In the genomic region with DNA sequence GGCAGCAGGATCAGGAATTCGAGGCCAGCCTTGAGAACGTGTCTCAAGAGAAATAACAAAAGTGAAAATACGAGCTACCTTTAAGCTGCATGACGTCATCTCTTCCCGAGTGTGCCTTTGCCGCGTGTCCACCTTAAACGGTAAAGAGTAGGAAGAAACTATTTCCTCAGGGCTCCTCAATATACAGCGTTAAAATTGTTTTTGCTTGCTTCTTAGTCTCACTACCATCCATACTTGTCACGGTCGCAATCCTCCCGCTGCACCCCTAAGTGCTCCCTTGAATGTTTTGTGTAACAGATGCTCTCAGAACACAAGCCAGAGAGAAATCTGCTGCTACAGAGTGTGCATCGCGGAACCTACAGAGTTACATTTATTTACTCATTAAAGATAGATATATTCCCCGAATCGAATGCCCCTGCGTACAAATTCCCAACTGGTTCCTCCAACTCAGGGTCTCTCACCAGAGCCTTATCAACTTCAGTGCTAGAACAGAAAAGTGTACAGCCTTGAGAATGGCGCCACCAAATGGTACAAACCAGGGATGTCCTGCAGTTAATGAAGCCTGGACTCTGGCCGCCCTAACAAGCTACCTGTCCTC, we compare ENCODE assay signal across 8 mouse cellular contexts. TPM values are rescaled to one million over a fixed set of nuclear protein-coding genes. Genes with fewer than 3 reads are reported as not detected.
DNase-seq lines count a peak whose midpoint lies in the region; ATAC-seq and TF ChIP-seq lines count a peak whose summit lies in the region.

No protein-coding gene starts in this region.

- peak overlapping the region; percentile 81 for H3K9ac ChIP-seq in hindbrain, postnatal 0 days (replicated peaks; ENCODE audit: low read length)

- intact Hi-C loops in gastrocnemius, adult 2 months (cut with DNase I): loop anchor here (1.0 to 5.0 kb wide), 4 partner anchors 45 to 467 kb away; no protein-coding TSS in a partner anchor

- TF ChIP-seq CTCF in gastrocnemius, adult 2 months (IDR thresholded peaks at IDR 0.05): peak; percentile 91; the same call in 1 of the 2 replicates
- peak; percentile 75 for TF ChIP-seq CTCF in hindbrain, postnatal 0 days (IDR thresholded peaks at IDR 0.05; ENCODE audit: low read depth)

- H3K4me2 ChIP-seq in hindbrain, postnatal 0 days (ENCODE audit: low read depth, low read length): peak overlapping the region; percentile 92

- DNase-seq in gastrocnemius, adult 2 months: peak; percentile 61
- peak; percentile 79 for DNase-seq in hindbrain, postnatal 0 days (ENCODE audit: low spot score)
- DNase-seq in left cerebral cortex, adult 18-20 months (ENCODE audit: low spot score in 2 of 2): peak; percentile 58 to 68
- DNase-seq in lung, postnatal 4 days: peak; percentile 56 to 78
- DNase-seq in retina, postnatal 1 day: peak; percentile 81
- DNase-seq in thymus, postnatal 4 days: peak; percentile 73

- H3K9me3 ChIP-seq in hindbrain, postnatal 0 days (ENCODE audit: low read length): no peaks in the 10 kb centered on the region

- 1% methylated on average over 19 of the region's 19 CpGs for WGBS in hindbrain, postnatal 0 days

- H3K36me3 ChIP-seq in hindbrain, postnatal 0 days (ENCODE audit: insufficient read depth, low read length): no peaks in the 10 kb centered on the region

- H3K27ac ChIP-seq in gastrocnemius, adult 2 months: peak overlapping the region; percentile 87
- H3K27ac ChIP-seq in hindbrain, postnatal 0 days: peak overlapping the region; percentile 83

- H3K4me1 ChIP-seq in hindbrain, postnatal 0 days (ENCODE audit: insufficient read depth, low read length): no peaks in the 10 kb centered on the region; the same call in 1 of the 2 replicates

- ATAC-seq in activated CD4-positive, CD25-positive, alpha-beta regulatory T cell, adult 4 months: peak; percentile 44
- peak; percentile 86 for ATAC-seq in common myeloid progenitor, adult 5-6 weeks (replicated peaks; ENCODE audit: low read depth, poor library complexity, severe bottlenecking)
- peak; percentile 48 for ATAC-seq in hindbrain, postnatal 0 days

- H3K4me3 ChIP-seq in gastrocnemius, adult 2 months: peak overlapping the region; percentile 100
- H3K4me3 ChIP-seq in hindbrain, postnatal 0 days (ENCODE audit: low read length): peak overlapping the region; percentile 91

- H3K27me3 ChIP-seq in hindbrain, postnatal 0 days (ENCODE audit: insufficient read depth, low read length): no peaks in the 10 kb centered on the region

RNA-seq across cellular contexts. Expression of gene Als2, which starts 0.7 kb away (rescaled TPM):
- polyA plus RNA-seq in activated CD4-positive, CD25-positive, alpha-beta regulatory T cell, adult 4 months (2017; shearing (Covaris generic)): 1 to 10 TPM; 4.6 to 5.4 TPM
- 12.6 and 17.1 TPM in 2 replicates for total RNA-seq in common myeloid progenitor, adult 5-6 weeks (2017)
- total RNA-seq in gastrocnemius, adult 2 months (2021): 10 to 100 TPM; 17.3 to 17.8 TPM
- total RNA-seq in hindbrain, postnatal 0 days (2014; rRNA removed): 32.8 and 35.9 TPM in 2 replicates
- 11.6 and 12.1 TPM in 2 replicates for polyA plus RNA-seq in hindbrain, postnatal 0 days (2015; fragmentation: Nextera tagmentation; extraction: Ambion mirVana)
- 10 to 100 TPM; 35.5 to 36.1 TPM for total RNA-seq in left cerebral cortex, adult 18-20 months (2021)

RNA-seq across cellular contexts. Expression of gene Cdk15, which starts 19.0 kb away (rescaled TPM):
- not detected for polyA plus RNA-seq in activated CD4-positive, CD25-positive, alpha-beta regulatory T cell, adult 4 months (2017; shearing (Covaris generic))
- total RNA-seq in common myeloid progenitor, adult 5-6 weeks (2017): not detected in 2 replicates
- total RNA-seq in gastrocnemius, adult 2 months (2021): under 1 TPM in 1 of 2 experiments, not detected in 1; 0.14 TPM
- 1.3 TPM in 2 replicates for total RNA-seq in hindbrain, postnatal 0 days (2014; rRNA removed)
- 1.5 and 1.8 TPM in 2 replicates for polyA plus RNA-seq in hindbrain, postnatal 0 days (2015; fragmentation: Nextera tagmentation; extraction: Ambion mirVana)
- total RNA-seq in left cerebral cortex, adult 18-20 months (2021): under 1 TPM; 0.42 to 0.44 TPM

Comparison
In these comparisons a context has a peak if more than half of its experiments do, and no peak if none do; other contexts are left out.
1. Peak in every context shown above with its lines: DNase-seq, ATAC-seq, H3K4me3 ChIP-seq and H3K27ac ChIP-seq.